Mouse (Mus musculus) kidney, adult 9 months (tissue): ENCODE measurements around the gene Batf.
A peak's percentile ranks its signal among the peaks of the same experiment; 100 is the strongest.

Experiments
- DNase-seq: peaks from one replicate; pipeline ENCODE4 v3.0.0; 2022

Batf gene

GRCm38 (mm10) chr12:85729022-85729944 is 42.8 kb downstream of the Batf start:
- peak; percentile 65 for DNase-seq

GRCm38 (mm10) chr12:85729945-85730290 is 43.4 kb downstream of the Batf start:
- no peak for DNase-seq

- DNase-seq = peak; percentile 35
Observed at GRCm38 (mm10) chr12:85736203-85736602, 49.7 kb downstream of the Batf start.

- no peak for DNase-seq
Observed at GRCm38 (mm10) chr12:85736960-85737359, 50.5 kb downstream of the Batf start.

GRCm38 (mm10) chr12:85745827-85746695 is 59.6 kb downstream of the Batf start, which contains the start of gene Flvcr2:
Flvcr2 (plus strand) TSS chr12:85746539.
- DNase-seq = peak; percentile 91

GRCm38 (mm10) chr12:85746696-85747219 is 60.3 kb downstream of the Batf start:
- no peak for DNase-seq

GRCm38 (mm10) chr12:85747343-85747742 is 60.9 kb downstream of the Batf start:
- DNase-seq = no peak

- DNase-seq = peak; percentile 84
Observed at GRCm38 (mm10) chr12:85749861-85750260, 63.4 kb downstream of the Batf start.

GRCm38 (mm10) chr12:85752116-85752515 is 65.6 kb downstream of the Batf start:
- DNase-seq = peak; percentile 80

GRCm38 (mm10) chr12:85753223-85753622 is 66.8 kb downstream of the Batf start:
- no peak for DNase-seq

GRCm38 (mm10) chr12:85754611-85755265 is 68.3 kb downstream of the Batf start:
- no peak for DNase-seq

GRCm38 (mm10) chr12:85756455-85756854 is 70.0 kb downstream of the Batf start:
- DNase-seq = no peak

- DNase-seq = no peak
Observed at GRCm38 (mm10) chr12:85757074-85757473, 70.6 kb downstream of the Batf start.
